Mouse (Mus musculus): ENCODE data around the gene Rbl1.

Rbl1 gene

GRCm38 (mm10) chr2:157132686-157133540, 71.4 kb downstream of the Rbl1 start:
- DNase-seq (ENCODE audit: low spot score), result no peak

- DNase-seq (ENCODE audit: low spot score), result peak; percentile 39
Measured at GRCm38 (mm10) chr2:157132086-157132485, 72.2 kb downstream of the Rbl1 start.

- no peak for DNase-seq (ENCODE audit: low spot score)
Measured at GRCm38 (mm10) chr2:157130813-157131514, 73.4 kb downstream of the Rbl1 start.

GRCm38 (mm10) chr2:157129601-157130164, 74.7 kb downstream of the Rbl1 start:
- no peak for DNase-seq (ENCODE audit: low spot score)

- DNase-seq (ENCODE audit: low spot score), result no peak
Measured at GRCm38 (mm10) chr2:157129096-157129495, 75.2 kb downstream of the Rbl1 start.

GRCm38 (mm10) chr2:157128072-157128471, 76.3 kb downstream of the Rbl1 start:
- no peak for DNase-seq (ENCODE audit: low spot score)

GRCm38 (mm10) chr2:157127370-157127769, 77.0 kb downstream of the Rbl1 start:
- DNase-seq (ENCODE audit: low spot score), result no peak

GRCm38 (mm10) chr2:157125246-157125645, 79.1 kb downstream of the Rbl1 start:
- DNase-seq (ENCODE audit: low spot score), result no peak

GRCm38 (mm10) chr2:157121766-157122165, 82.6 kb downstream of the Rbl1 start:
- no peak for DNase-seq (ENCODE audit: low spot score)

- no peak for DNase-seq (ENCODE audit: low spot score)
Measured at GRCm38 (mm10) chr2:157119075-157119474, 85.3 kb downstream of the Rbl1 start.

- no peak for DNase-seq (ENCODE audit: low spot score)
Measured at GRCm38 (mm10) chr2:157118556-157118955, 85.8 kb downstream of the Rbl1 start.

- DNase-seq (ENCODE audit: low spot score), result peak; percentile 55
Measured at GRCm38 (mm10) chr2:157116964-157117363, 87.4 kb downstream of the Rbl1 start.

GRCm38 (mm10) chr2:157108236-157108635, 96.1 kb downstream of the Rbl1 start:
- no peak for DNase-seq (ENCODE audit: low spot score)

- DNase-seq (ENCODE audit: low spot score), result no peak
Measured at GRCm38 (mm10) chr2:157104454-157104853, 99.9 kb downstream of the Rbl1 start.

- DNase-seq (ENCODE audit: low spot score), result no peak
Measured at GRCm38 (mm10) chr2:157102256-157102655, 102.1 kb downstream of the Rbl1 start.

GRCm38 (mm10) chr2:157101650-157102049, 102.7 kb downstream of the Rbl1 start:
- no peak for DNase-seq (ENCODE audit: low spot score)

- DNase-seq (ENCODE audit: low spot score), result no peak
Measured at GRCm38 (mm10) chr2:157100319-157100605, 104.1 kb downstream of the Rbl1 start.

GRCm38 (mm10) chr2:157099532-157100318, 104.6 kb downstream of the Rbl1 start:
- DNase-seq (ENCODE audit: low spot score), result no peak
